Mouse (Mus musculus) neutrophil, adult 59 days (primary cell): Measurements from ENCODE around the gene AL731706.2. TPM values are rescaled to one million over a fixed set of nuclear protein-coding genes. Genes with fewer than 3 reads are reported as not detected.

Experiments used
- total RNA-seq, 2 experiments: library from RNA; stranded (reverse); gene quantifications; 1 replicate in 1 of 2; 2 replicates in 1 of 2; pipeline ENCODE4 v1.2.4; 2023

The AL731706.2 gene
- total RNA-seq: 1 to 10 TPM in 1 of 2 experiments, not detected in 1; 7.1 TPM

GRCm38 (mm10) chr2:136885579-136885978 lies at the start of gene AL731706.2:
Gene AL731706.2 (minus strand): TSS chr2:136885679.

GRCm38 (mm10) chr2:136891068-136891950 lies 5.8 kb upstream of the AL731706.2 start, which contains the start of the genes Slx4ip, AL731706.1 and Mkks:
Gene Slx4ip (plus strand): TSS chr2:136891218.
Gene AL731706.1 (minus strand): TSS chr2:136891389.
Gene Mkks (minus strand): TSS chr2:136891389.

Other genes starting within 250 kb of the AL731706.2 start
- not detected for gene Snap25, start 172.2 kb downstream of the AL731706.2 start, total RNA-seq
- 1 to 10 TPM; 4.0 to 5.4 TPM for gene Slx4ip, start 5.5 kb upstream of the AL731706.2 start, total RNA-seq
- gene AL731706.1, start 5.7 kb upstream of the AL731706.2 start, total RNA-seq: 1 to 10 TPM; 3.4 to 7.2 TPM
- 1 to 10 TPM; 4.5 to 5.9 TPM for gene Mkks, start 5.7 kb upstream of the AL731706.2 start, total RNA-seq
- 1 to 10 TPM; 3.9 to 4.2 TPM for gene Jag1, start 231.0 kb upstream of the AL731706.2 start, total RNA-seq